In genomic region chr13:90279355-90279754, GRCm38 (mm10) we compare ENCODE assay signal across 12 mouse cellular contexts.
DNase-seq lines count a peak whose midpoint lies in the region; ATAC-seq and TF ChIP-seq lines count a peak whose summit lies in the region.
"Had no signal": no experiment of that assay in that cellular context is flagged by ENCODE, and none has a peak within 500 bp of the region (broad histone marks: within the 10 kb centered on the region; RNA-seq: fewer than 3 reads in every experiment).

No protein-coding gene starts in this region.

- DNase-seq in forebrain, embryonic 10.5 days (ENCODE audit: extremely low spot score, low spot score) = no peak
- DNase-seq in left cerebral cortex, postnatal 25 days (ENCODE audit: low spot score in 2 of 2) = peak; percentile 3 to 6
- no peak for DNase-seq in left cerebral cortex, postnatal 10 days (ENCODE audit: extremely low spot score in 1 of 2, low spot score in 2 of 2)
- peak; percentile 52 for DNase-seq in heart, postnatal 0 days (ENCODE audit: low spot score)
- no peak for DNase-seq in thymus, adult 18-20 months
- no peak for DNase-seq in kidney, adult 11 months
- DNase-seq: kidney, postnatal 36 days; thymus, postnatal 36 days had no signal

- H3K27ac ChIP-seq in forebrain, embryonic 15.5 days (replicated peaks) = peak overlapping the region; percentile 65
- no peak overlapping the region for H3K27ac ChIP-seq in forebrain, embryonic 10.5 days
- H3K27ac ChIP-seq in forebrain, embryonic 16.5 days (ENCODE audit: low read length) = peak overlapping the region; percentile 12; the same call in 1 of the 2 replicates
- H3K27ac ChIP-seq in heart, postnatal 0 days (ENCODE audit: low read depth) = peak overlapping the region; percentile 63
- H3K27ac ChIP-seq: limb, embryonic 12.5 days; midbrain, embryonic 12.5 days had no signal

- no peaks in the 10 kb centered on the region for H3K9me3 ChIP-seq in forebrain, embryonic 15.5 days
- H3K9me3 ChIP-seq in forebrain, embryonic 10.5 days = no peaks in the 10 kb centered on the region
- H3K9me3 ChIP-seq in forebrain, embryonic 16.5 days (ENCODE audit: control insufficient read depth, low read length) = no peaks in the 10 kb centered on the region
- no peaks in the 10 kb centered on the region for H3K9me3 ChIP-seq in heart, postnatal 0 days (replicated peaks; ENCODE audit: control insufficient read depth, low read length)
- H3K9me3 ChIP-seq: midbrain, embryonic 12.5 days had no signal

- H3K27me3 ChIP-seq in forebrain, embryonic 15.5 days = no peaks in the 10 kb centered on the region
- H3K27me3 ChIP-seq in forebrain, embryonic 10.5 days (ENCODE audit: poor library complexity, severe bottlenecking) = no peaks in the 10 kb centered on the region
- H3K27me3 ChIP-seq in forebrain, embryonic 16.5 days (replicated peaks; ENCODE audit: control insufficient read depth, insufficient read depth, low read length) = no peaks in the 10 kb centered on the region
- no peaks in the 10 kb centered on the region for H3K27me3 ChIP-seq in heart, postnatal 0 days (ENCODE audit: control insufficient read depth, insufficient read depth, low read length)
- H3K27me3 ChIP-seq: limb, embryonic 12.5 days; midbrain, embryonic 12.5 days had no signal

- TF ChIP-seq EP300 in heart, postnatal 0 days (IDR thresholded peaks at IDR 0.05; ENCODE audit: low read depth) = no peak

- peak; percentile 74 for ATAC-seq in forebrain, embryonic 15.5 days (replicated peaks)
- ATAC-seq in forebrain, embryonic 16.5 days = peak; percentile 75
- ATAC-seq in heart, postnatal 0 days (ENCODE audit: insufficient read depth, low read depth) = peak; percentile 79

- no peak for TF ChIP-seq CTCF in heart, postnatal 0 days (IDR thresholded peaks at IDR 0.05; ENCODE audit: low read depth)

- H3K4me2 ChIP-seq in forebrain, embryonic 15.5 days (replicated peaks) = no peak overlapping the region
- no peak overlapping the region for H3K4me2 ChIP-seq in forebrain, embryonic 16.5 days (ENCODE audit: low read length)
- H3K4me2 ChIP-seq in heart, postnatal 0 days (ENCODE audit: low read depth, low read length) = no peak overlapping the region
- H3K4me2 ChIP-seq: limb, embryonic 12.5 days; midbrain, embryonic 12.5 days had no signal

- H3K4me1 ChIP-seq in forebrain, embryonic 15.5 days = peaks cover 12% of the 10 kb centered on the region
- peaks cover 13% of the 10 kb centered on the region for H3K4me1 ChIP-seq in forebrain, embryonic 10.5 days
- peaks cover 12% of the 10 kb centered on the region for H3K4me1 ChIP-seq in forebrain, embryonic 16.5 days (replicated peaks; ENCODE audit: control insufficient read depth, insufficient read depth, low read length)
- H3K4me1 ChIP-seq in heart, postnatal 0 days (ENCODE audit: control insufficient read depth, insufficient read depth) = peaks cover 12% of the 10 kb centered on the region; the same call in 1 of the 2 replicates
- H3K4me1 ChIP-seq: limb, embryonic 12.5 days had no signal

- H3K36me3 ChIP-seq in forebrain, embryonic 15.5 days = no peaks in the 10 kb centered on the region
- H3K36me3 ChIP-seq in forebrain, embryonic 10.5 days (replicated peaks) = no peaks in the 10 kb centered on the region
- H3K36me3 ChIP-seq in forebrain, embryonic 16.5 days (ENCODE audit: control insufficient read depth, insufficient read depth) = no peaks in the 10 kb centered on the region
- H3K36me3 ChIP-seq in heart, postnatal 0 days (replicated peaks; ENCODE audit: control insufficient read depth, insufficient read depth, low read length) = no peaks in the 10 kb centered on the region
- H3K36me3 ChIP-seq: limb, embryonic 12.5 days; midbrain, embryonic 12.5 days had no signal

- H3K4me3 ChIP-seq in forebrain, embryonic 15.5 days = no peak overlapping the region
- H3K4me3 ChIP-seq in forebrain, embryonic 10.5 days = no peak overlapping the region
- H3K4me3 ChIP-seq in forebrain, embryonic 16.5 days (replicated peaks; ENCODE audit: low read length) = no peak overlapping the region
- no peak overlapping the region for H3K4me3 ChIP-seq in heart, postnatal 0 days (ENCODE audit: low read depth, low read length)
- H3K4me3 ChIP-seq: limb, embryonic 12.5 days; midbrain, embryonic 12.5 days had no signal

- intact Hi-C loops in left cerebral cortex, postnatal 25 days (cut with DNase I) = no loop called here
- intact Hi-C loops in left cerebral cortex, postnatal 10 days (cut with DNase I) = no loop called here

- no peak overlapping the region for H3K9ac ChIP-seq in forebrain, embryonic 15.5 days (replicated peaks)
- H3K9ac ChIP-seq in forebrain, embryonic 16.5 days (replicated peaks; ENCODE audit: low read depth, low read length) = no peak overlapping the region
- H3K9ac ChIP-seq in heart, postnatal 0 days (replicated peaks; ENCODE audit: low read depth, low read length) = no peak overlapping the region
- H3K9ac ChIP-seq: limb, embryonic 12.5 days; midbrain, embryonic 12.5 days had no signal

Comparison
In these comparisons a context has a peak if more than half of its experiments do, and no peak if none do; other contexts are left out.
1. DNase-seq: peak in left cerebral cortex, postnatal 25 days (2 of 2) and heart, postnatal 0 days (single experiment); none in forebrain, embryonic 10.5 days (single experiment), left cerebral cortex, postnatal 10 days (0 of 2), thymus, adult 18-20 months (0 of 2) and kidney, adult 11 months (single experiment).
2. Peak in every context shown above with its lines, with median percentiles within 50 percentile points of each other: ATAC-seq.